Mouse (Mus musculus) cerebellum, adult 2 months (tissue): ENCODE measurements around the gene Ch25h. TPM values are rescaled to one million over a fixed set of nuclear protein-coding genes. Genes with fewer than 3 reads are reported as not detected.
A peak's percentile ranks its signal among the peaks of the same experiment; 100 is the strongest.

ENCODE experiments used
- DNase-seq, 2 experiments: peaks; one replicate each; pipeline ENCODE4 v3.0.0; 2021
- H3K27ac ChIP-seq: fragments of 200-500 bp; 2 replicates; pipeline ENCODE4 v1.5.1; 2012; ENCODE audit warnings: low read length, control low read depth, inconsistent platforms; ENCODE audit not compliant: insufficient read depth
- H3K27me3 ChIP-seq: fragments of 200-500 bp; 2 replicates; pipeline ENCODE4 v1.6.1; 2012; ENCODE audit warnings: inconsistent platforms, mild to moderate bottlenecking, low read length, moderate library complexity; ENCODE audit not compliant: control insufficient read depth, insufficient read depth
- H3K4me1 ChIP-seq: fragments of 200-500 bp; 2 replicates; pipeline ENCODE4 v1.6.1; 2011; ENCODE audit warnings: low read length; ENCODE audit not compliant: control insufficient read depth, insufficient read depth
- H3K4me3 ChIP-seq: fragments of 200-500 bp; replicated peaks from 2 replicates; pipeline ENCODE3; 2011; ENCODE audit warnings: mild to moderate bottlenecking, low read depth, low read length, control low read depth; ENCODE audit not compliant: insufficient read depth
- CTCF ChIP-seq: fragments of 200-500 bp; IDR thresholded peaks from 2 replicates; pipeline ENCODE4 v1.5.1; 2011; ENCODE audit warnings: low read depth, mild to moderate bottlenecking, control low read depth, low read length, moderate library complexity, borderline replicate concordance; ENCODE audit not compliant: insufficient read depth
- POLR2A ChIP-seq: fragments of 200-500 bp; IDR thresholded peaks from 2 replicates; pipeline ENCODE4 v1.6.1; 2011; ENCODE audit warnings: low read length, control low read depth, borderline replicate concordance; ENCODE audit not compliant: insufficient read depth
- WGBS: fragments of 180-500 bp; shearing (Covaris S2); methylation state at CpG from one replicate; pipeline ENCODE4 v1.1.7; 2018; 5-methylcytosine and 5-hydroxymethylcytosine counted together
- polyA plus RNA-seq: library from polyadenylated mRNA; depleted of rRNA; stranded (reverse); fragments of >200 nt; gene quantifications from 2 replicates; pipeline ENCODE4 v1.2.3, GENCODE M21; 2012

The Ch25h gene
- polyA plus RNA-seq, 1 experiment = 0.41 TPM

DNA sequence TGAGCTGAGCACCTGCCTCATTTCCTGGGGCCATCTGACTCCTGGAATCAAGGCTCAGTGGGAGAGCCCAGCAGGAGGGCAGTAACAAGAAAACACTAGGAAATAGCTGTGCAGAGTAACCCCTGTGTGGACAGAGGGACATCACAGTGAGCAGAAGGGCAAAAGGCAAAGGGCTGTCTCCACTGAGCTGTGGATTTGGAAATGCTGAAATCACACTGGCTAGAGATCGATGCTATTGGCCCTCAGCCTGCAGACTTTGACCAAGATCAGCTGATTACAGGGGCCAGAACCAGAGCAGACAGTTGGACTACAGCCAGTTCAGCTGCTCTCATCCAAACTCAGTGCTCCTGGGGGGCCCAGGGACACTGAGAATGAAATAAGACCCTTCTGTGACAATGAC is 21.4 kb upstream of the Ch25h start:
- Histone ChIP-seq H3K4me1 (no peaks in the 10 kb centered on the region), H3K4me3 (no peak overlapping the region), H3K27me3 (no peaks in the 10 kb centered on the region), H3K27ac (no peak overlapping the region)
- no peak for TF ChIP-seq POLR2A
- no peak for TF ChIP-seq CTCF
- WGBS = 16% methylated on average over 1 of the region's 1 CpGs
- DNase-seq = no peak

DNA sequence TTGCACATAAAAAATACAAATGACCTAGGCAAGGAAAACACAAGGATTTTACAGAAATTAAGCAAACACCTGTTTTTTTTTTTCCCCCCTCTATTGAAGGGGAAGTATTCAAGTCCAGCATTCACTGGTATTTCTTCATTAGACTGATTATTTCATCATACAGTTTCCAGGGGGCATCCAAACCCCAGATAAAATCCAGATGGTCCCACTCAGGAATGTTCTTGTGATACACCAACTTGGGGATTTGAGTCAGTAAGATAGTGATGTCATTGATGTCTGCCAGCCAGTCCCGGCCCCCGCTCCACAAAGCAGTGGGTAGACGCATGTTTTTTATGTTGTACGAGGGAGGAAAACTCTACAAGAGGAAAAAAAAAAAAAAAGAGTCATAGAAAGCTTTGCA is 18.9 kb upstream of the Ch25h start:
- no peaks in the 10 kb centered on the region for H3K4me1 ChIP-seq
- H3K4me3 ChIP-seq = no peak overlapping the region
- H3K27me3 ChIP-seq = no peaks in the 10 kb centered on the region
- TF ChIP-seq POLR2A = no peak
- TF ChIP-seq CTCF = no peak
- 89% methylated on average over 4 of the region's 4 CpGs for WGBS
- H3K27ac ChIP-seq = no peak overlapping the region
- no peak for DNase-seq

GRCm38 (mm10) chr19:34483547-34483946 is 8.6 kb upstream of the Ch25h start:
- DNase-seq = no peak
- Histone ChIP-seq H3K4me3 (no peak overlapping the region), H3K27me3 (no peaks in the 10 kb centered on the region), H3K27ac (no peak overlapping the region), H3K4me1 (no peaks in the 10 kb centered on the region)
- 12% methylated on average over 4 of the region's 4 CpGs for WGBS
- no peak for TF ChIP-seq POLR2A
- TF ChIP-seq CTCF = peak; percentile 22; the same call in 1 of the 2 replicates

DNA sequence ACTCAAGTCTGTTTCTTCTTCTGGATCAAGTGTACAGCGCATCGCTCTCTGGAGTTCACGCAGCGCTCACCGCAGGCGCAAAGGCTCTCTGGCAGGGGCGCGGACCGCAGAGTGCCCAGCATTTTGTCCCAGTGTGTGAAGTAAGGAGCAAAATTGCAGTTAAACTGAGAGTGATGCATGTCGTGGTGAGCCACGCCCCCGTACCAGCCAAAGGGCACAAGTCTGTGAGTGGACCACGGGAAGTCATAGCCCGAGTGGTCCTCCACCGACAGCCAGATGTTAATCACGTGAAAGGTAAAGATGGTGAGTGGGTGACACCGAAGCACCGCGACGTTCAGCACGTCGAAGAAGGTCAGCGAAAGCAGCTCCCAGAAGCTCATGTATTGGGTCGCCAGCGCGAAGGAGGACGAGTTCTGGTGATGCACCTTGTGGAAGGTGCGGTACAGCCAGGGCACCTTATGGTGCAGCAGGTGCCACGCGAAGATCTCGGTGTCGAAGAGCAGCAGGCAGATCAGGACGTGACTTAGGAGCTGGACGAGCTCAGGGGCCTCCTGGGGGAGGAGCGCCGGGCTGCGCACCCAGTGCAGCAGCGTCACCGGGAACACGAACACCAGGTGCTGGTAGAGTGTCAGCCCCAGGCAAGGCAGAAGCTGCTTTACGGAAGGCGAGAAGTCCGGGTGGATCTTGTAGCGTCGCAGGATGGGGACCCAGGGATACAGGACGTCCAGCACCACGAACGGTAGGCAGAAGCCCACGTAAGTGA is 555 bp downstream of the Ch25h start:
- Histone ChIP-seq H3K4me1 (peaks cover 9% of the 10 kb centered on the region), H3K27ac (no peak overlapping the region), H3K4me3 (peak overlapping the region; percentile 59), H3K27me3 (no peaks in the 10 kb centered on the region)
- TF ChIP-seq CTCF (no peak), POLR2A (no peak)
- WGBS = 7% methylated on average over 49 of the region's 49 CpGs
- DNase-seq = peak in 1 of 2 experiments; percentile 15

DNA sequence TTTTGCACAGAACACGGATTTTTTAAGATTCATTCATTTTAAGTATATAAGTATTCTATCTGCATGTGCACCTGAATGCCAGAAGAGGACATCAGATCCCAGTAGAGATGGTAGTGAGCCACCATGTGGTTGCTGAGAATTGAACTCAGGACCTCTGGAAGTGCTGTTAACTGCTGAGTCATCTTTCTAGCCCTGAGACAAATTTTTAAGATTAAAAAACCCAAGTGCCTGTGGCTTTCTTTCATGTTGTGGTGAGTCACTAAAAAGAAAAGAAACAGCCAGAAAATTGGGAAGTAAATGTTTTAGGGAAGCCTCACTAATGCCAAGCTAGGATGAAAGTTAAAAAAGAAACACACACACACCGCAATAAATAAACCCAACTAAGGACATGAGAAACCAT is 3.3 kb downstream of the Ch25h start:
- Histone ChIP-seq H3K4me3 (no peak overlapping the region), H3K4me1 (peaks cover 9% of the 10 kb centered on the region), H3K27ac (no peak overlapping the region), H3K27me3 (no peaks in the 10 kb centered on the region)
- TF ChIP-seq POLR2A = no peak
- no peak for TF ChIP-seq CTCF
- DNase-seq = no peak
- 84% methylated on average over 2 of the region's 2 CpGs for WGBS

DNA sequence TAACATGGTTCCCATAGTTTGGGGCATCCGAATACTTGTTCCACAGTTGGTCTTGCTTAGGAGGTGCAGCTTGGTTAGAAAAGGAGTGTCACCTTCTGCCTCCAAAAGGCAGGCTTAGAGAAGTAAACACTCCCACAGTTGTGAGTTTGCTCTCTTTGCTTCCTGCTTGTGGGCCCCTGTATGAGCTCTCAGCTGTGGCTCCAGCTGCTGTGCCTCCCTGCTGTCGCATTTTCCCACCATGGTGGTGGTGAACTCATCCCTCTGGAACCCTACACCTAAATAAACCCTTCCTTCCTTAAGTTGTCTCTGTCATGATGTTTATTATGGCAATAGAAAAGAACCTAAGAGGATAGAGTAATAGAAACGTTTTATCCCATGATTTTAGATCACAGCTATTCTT is 6.2 kb downstream of the Ch25h start:
- no peak overlapping the region for H3K4me3 ChIP-seq
- no peak for DNase-seq
- H3K4me1 ChIP-seq = no peaks in the 10 kb centered on the region
- 63% methylated on average over 3 of the region's 3 CpGs for WGBS
- H3K27ac ChIP-seq = no peak overlapping the region
- TF ChIP-seq CTCF = no peak
- no peak for TF ChIP-seq POLR2A
- H3K27me3 ChIP-seq = no peaks in the 10 kb centered on the region

DNA sequence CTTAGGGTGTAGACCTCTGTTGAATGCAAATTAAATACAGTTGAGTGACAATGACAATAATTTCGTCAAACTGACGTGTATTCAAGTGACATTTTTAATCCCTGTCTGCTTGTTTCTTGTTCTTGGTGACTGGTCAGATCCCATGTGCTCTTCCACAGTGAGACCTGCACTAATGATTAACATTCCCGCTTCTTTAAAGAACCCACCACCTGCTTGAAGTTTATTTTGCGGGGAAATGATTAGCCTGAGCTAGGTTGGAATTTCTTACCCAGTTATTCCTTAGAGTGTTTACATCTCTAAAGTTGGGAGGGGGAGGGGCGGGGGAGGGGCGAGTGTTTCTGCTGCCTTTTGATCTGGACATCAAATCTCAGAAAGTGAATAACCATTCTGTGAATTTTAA is 6.7 kb downstream of the Ch25h start:
- DNase-seq = no peak
- WGBS = 60% methylated on average over 6 of the region's 6 CpGs
- no peak for TF ChIP-seq CTCF
- no peak for TF ChIP-seq POLR2A
- Histone ChIP-seq H3K27me3 (no peaks in the 10 kb centered on the region), H3K27ac (no peak overlapping the region), H3K4me1 (no peaks in the 10 kb centered on the region), H3K4me3 (no peak overlapping the region)

DNA sequence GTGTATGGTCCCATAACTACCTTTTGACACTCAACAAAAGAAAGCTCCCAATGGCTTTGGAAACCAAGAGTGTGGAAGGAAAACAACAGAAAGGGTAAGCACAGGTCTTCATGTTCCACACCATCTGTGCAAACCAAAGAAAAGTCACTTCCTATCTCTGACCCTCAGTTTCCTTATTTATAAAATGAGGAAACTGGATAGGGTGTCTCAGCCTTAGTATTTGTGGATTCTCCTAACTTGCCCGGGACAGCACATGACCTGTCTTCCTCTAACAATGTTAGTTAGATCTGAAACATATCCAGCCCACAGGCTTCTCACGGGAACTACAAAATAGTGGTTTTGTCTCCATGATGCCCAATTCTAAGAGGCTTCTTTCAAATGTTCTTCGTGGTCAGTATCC is 10.5 kb downstream of the Ch25h start:
- Histone ChIP-seq H3K4me3 (no peak overlapping the region), H3K27me3 (no peaks in the 10 kb centered on the region), H3K4me1 (no peaks in the 10 kb centered on the region), H3K27ac (no peak overlapping the region)
- no peak for DNase-seq
- TF ChIP-seq CTCF (no peak), POLR2A (no peak)
- 77% methylated on average over 3 of the region's 3 CpGs for WGBS
